Mouse (Mus musculus): Measurements from ENCODE around the gene Col1a1. TPM values are rescaled to one million over a fixed set of nuclear protein-coding genes. Genes with fewer than 3 reads are reported as not detected.

The Col1a1 gene
- total RNA-seq (2021), result 100 to 1,000 TPM; 154 to 483 TPM
- long read RNA-seq, experiment 1, full-length matches to known transcripts, result 799 of 995 reads
- long read RNA-seq, experiment 1, partial matches to known transcripts, result 143 of 995 reads
- long read RNA-seq, experiment 1, other reads (novel, unspliced or antisense), result 53 of 995 reads
- long read RNA-seq, experiment 2, full-length matches to known transcripts, result 335 of 397 reads
- long read RNA-seq, experiment 2, partial matches to known transcripts, result 40 of 397 reads
- long read RNA-seq, experiment 2, other reads (novel, unspliced or antisense), result 22 of 397 reads

- peak within 1 kb of the TSS; percentile 90 for H3K27ac ChIP-seq
- peak; percentile 91 for DNase-seq
Observed at GRCm38 (mm10) chr11:94936045-94936444, at the start of gene Col1a1. Gene Col1a1, plus strand, starts transcription at chr11:94936224.

DNA sequence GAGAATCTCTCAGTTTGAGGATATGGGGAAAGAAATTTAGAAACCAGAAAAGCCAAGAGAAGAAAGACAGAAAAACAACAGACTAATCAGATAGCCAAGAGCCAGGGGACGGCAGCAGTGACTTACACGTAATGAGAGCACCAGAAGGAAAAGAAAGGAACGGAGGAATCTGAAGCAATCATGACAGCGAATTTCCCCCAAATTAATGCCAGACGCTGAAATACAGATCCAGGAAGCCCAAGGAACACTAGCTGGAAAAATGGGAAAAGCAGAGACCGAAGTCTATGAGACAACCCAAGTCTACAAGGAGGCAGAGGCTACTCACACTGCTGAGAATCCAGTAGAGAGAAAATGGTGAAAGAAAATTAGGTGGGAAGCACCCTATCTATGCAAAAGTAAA is 44.9 kb upstream of the Col1a1 start:
- TF ChIP-seq CTCF (IDR thresholded peaks at IDR 0.05), result no peak
- H3K4me3 ChIP-seq, result peak overlapping the region; percentile 13; the same call in 1 of the 2 replicates
- no peak for DNase-seq
- intact Hi-C loops (cut with DNase I), result no loop called here
- peak overlapping the region; percentile 75 for H3K27ac ChIP-seq

More at GRCm38 (mm10) chr11:94936045-94936444, at the start of gene Col1a1:
- H3K4me3 ChIP-seq, result peak within 1 kb of the TSS; percentile 77
- intact Hi-C loops (cut with DNase I), result loop anchor here (2.0 kb wide), 1 partner anchor 23 kb away; no protein-coding TSS in a partner anchor
- no peak for TF ChIP-seq CTCF (IDR thresholded peaks at IDR 0.05)

- no peak for DNase-seq
- Histone ChIP-seq H3K4me3 (0 out of 2 replicates have a peak overlapping the region, but pooled peaks have one; percentile 11), H3K27ac (peak overlapping the region; percentile 8; the same call in 1 of the 2 replicates)
- intact Hi-C loops (cut with DNase I), result no loop called here
- TF ChIP-seq CTCF (IDR thresholded peaks at IDR 0.05), result no peak
Observed at GRCm38 (mm10) chr11:94896753-94897376, 39.2 kb upstream of the Col1a1 start.

- no peak for TF ChIP-seq CTCF (IDR thresholded peaks at IDR 0.05)
- intact Hi-C loops (cut with DNase I), result no loop called here
- no peak for DNase-seq
Observed at GRCm38 (mm10) chr11:94901231-94901630, 34.8 kb upstream of the Col1a1 start.

GRCm38 (mm10) chr11:94904306-94904705 is 31.7 kb upstream of the Col1a1 start:
- TF ChIP-seq CTCF (IDR thresholded peaks at IDR 0.05), result no peak
- intact Hi-C loops (cut with DNase I), result no loop called here
- no peak for DNase-seq
- H3K4me3 ChIP-seq, result no peak overlapping the region
- no peak overlapping the region for H3K27ac ChIP-seq

More at GRCm38 (mm10) chr11:94901231-94901630, 34.8 kb upstream of the Col1a1 start:
- no peak overlapping the region for H3K27ac ChIP-seq
- no peak overlapping the region for H3K4me3 ChIP-seq

DNA sequence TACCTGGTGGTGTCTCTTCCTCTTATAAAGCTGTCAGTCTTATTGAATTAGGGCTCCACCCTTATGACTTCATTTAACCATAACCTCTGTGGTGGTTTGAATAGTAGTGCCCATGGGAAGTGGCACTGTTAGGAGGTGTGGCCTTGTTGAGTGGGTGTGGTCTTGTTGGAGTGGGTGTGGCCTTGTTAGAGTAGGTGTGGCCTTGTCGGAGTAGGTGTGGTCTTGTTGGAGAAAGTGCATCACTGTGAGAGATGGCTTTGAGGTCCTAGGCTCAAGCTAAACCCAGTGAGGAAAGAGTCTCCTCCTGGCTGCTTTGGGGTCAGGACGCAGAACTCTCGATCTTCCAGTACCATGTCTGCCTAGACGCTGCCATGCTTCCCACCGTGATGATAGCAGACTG is 25.1 kb upstream of the Col1a1 start:
- intact Hi-C loops (cut with DNase I), result no loop called here
- Histone ChIP-seq H3K27ac (no peak overlapping the region), H3K4me3 (no peak overlapping the region)
- no peak for TF ChIP-seq CTCF (IDR thresholded peaks at IDR 0.05)
- no peak for DNase-seq

DNA sequence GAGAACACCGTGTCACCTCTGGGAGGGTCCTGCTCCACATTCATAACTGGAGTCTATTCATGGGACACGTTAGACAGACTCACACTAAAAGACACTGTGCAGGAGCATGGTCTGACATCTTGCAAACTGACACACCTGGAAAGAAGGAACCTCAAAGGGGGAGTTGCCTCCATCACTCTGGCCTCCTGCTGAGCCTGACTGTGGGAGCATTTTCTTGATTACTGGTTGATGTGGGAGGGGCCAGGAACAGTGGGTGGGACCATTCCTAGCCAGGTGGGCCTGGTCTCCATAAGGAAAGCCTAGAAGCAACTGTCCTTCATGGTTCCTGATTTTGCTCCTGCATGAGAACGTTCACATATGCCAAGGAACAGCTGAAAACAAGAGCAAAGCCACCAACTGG is 23.5 kb upstream of the Col1a1 start:
- no peak for DNase-seq
- no peak for TF ChIP-seq CTCF (IDR thresholded peaks at IDR 0.05)
- intact Hi-C loops (cut with DNase I), result loop anchor here (2.0 kb wide), 1 partner anchor 24 kb away; the partner anchor contains the start of gene Col1a1
- Histone ChIP-seq H3K4me3 (no peak overlapping the region), H3K27ac (peak overlapping the region; percentile 84)

- DNase-seq, result peak; percentile 75
- H3K4me3 ChIP-seq, result peak overlapping the region; percentile 26; the same call in 1 of the 2 replicates
- H3K27ac ChIP-seq, result peak overlapping the region; percentile 84
- no peak for TF ChIP-seq CTCF (IDR thresholded peaks at IDR 0.05)
- intact Hi-C loops (cut with DNase I), result loop anchor here (2.0 kb wide), 1 partner anchor 23 kb away; the partner anchor contains the start of gene Col1a1
Observed at GRCm38 (mm10) chr11:94913302-94914090, 22.5 kb upstream of the Col1a1 start.

GRCm38 (mm10) chr11:94915675-94916403 is 20.2 kb upstream of the Col1a1 start:
- Histone ChIP-seq H3K4me3 (peak overlapping the region; percentile 41; the same call in 1 of the 2 replicates), H3K27ac (peak overlapping the region; percentile 71)
- intact Hi-C loops (cut with DNase I), result no loop called here
- peak; percentile 91 for DNase-seq
- TF ChIP-seq CTCF (IDR thresholded peaks at IDR 0.05), result no peak

- DNase-seq, result no peak
- intact Hi-C loops (cut with DNase I), result no loop called here
- TF ChIP-seq CTCF (IDR thresholded peaks at IDR 0.05), result no peak
- peak overlapping the region; percentile 71 for H3K27ac ChIP-seq
- H3K4me3 ChIP-seq, result no peak overlapping the region
Observed at GRCm38 (mm10) chr11:94916477-94916876, 19.5 kb upstream of the Col1a1 start.

GRCm38 (mm10) chr11:94917717-94918116 is 18.3 kb upstream of the Col1a1 start:
- no peak for DNase-seq
- intact Hi-C loops (cut with DNase I), result no loop called here
- no peak; the same call in 1 of the 2 replicates for TF ChIP-seq CTCF (IDR thresholded peaks at IDR 0.05)
- peak overlapping the region; percentile 36; the same call in 1 of the 2 replicates for H3K27ac ChIP-seq
- H3K4me3 ChIP-seq, result no peak overlapping the region

DNA sequence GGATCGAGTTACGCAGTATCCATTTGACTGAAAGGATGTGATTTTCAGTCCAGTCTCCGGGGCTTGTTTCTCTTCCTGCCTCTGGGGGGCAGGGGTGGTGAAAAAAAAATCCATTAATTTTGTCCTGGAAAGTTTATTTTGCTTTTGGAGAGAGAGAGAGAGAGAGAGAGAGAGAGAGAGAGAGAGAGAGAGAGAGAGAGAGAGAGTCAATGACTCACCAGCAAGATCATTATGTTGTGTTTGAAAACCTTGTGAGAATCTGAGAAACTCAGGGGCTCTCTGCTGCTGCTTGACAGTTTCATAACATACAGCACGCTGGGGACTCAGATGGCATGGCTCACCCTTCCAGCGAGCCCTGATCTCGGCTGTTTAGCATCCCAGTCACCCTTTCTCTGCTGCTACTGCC is 15.0 kb upstream of the Col1a1 start:
- no peak overlapping the region for H3K4me3 ChIP-seq
- DNase-seq, result no peak
- H3K27ac ChIP-seq, result peak overlapping the region; percentile 46
- intact Hi-C loops (cut with DNase I), result no loop called here
- peak; percentile 12; the same call in 1 of the 2 replicates for TF ChIP-seq CTCF (IDR thresholded peaks at IDR 0.05)

Data from gastrocnemius, adult 2 months (tissue).